In genomic region chr11:107337391-107338148, GRCm38 (mm10) we compare ENCODE assay signal across 8 mouse cellular contexts.
DNase-seq lines count a peak whose midpoint lies in the region; ATAC-seq and TF ChIP-seq lines count a peak whose summit lies in the region.
"Had no signal": no experiment of that assay in that cellular context is flagged by ENCODE, and none has a peak within 500 bp of the region (broad histone marks: within the 10 kb centered on the region; RNA-seq: fewer than 3 reads in every experiment).

No protein-coding gene starts in this region.

- 0 out of 2 replicates have a peak overlapping the region, but pooled peaks have one; percentile 39 for H3K27ac ChIP-seq in kidney, embryonic 15.5 days
- peak overlapping the region; percentile 98 for H3K27ac ChIP-seq in heart, adult 2 months
- no peak overlapping the region for H3K27ac ChIP-seq in neural tube, embryonic 15.5 days (replicated peaks)
- H3K27ac ChIP-seq in thymus, adult 2 months (ENCODE audit: control insufficient read depth, insufficient read depth, low read length) = no peak overlapping the region

- WGBS in kidney, embryonic 15.5 days = 18% methylated on average over 18 of the region's 18 CpGs
- 55% methylated on average over 18 of the region's 18 CpGs for WGBS in heart, adult 2 months
- WGBS in neural tube, embryonic 15.5 days = 40% methylated on average over 18 of the region's 18 CpGs
- WGBS in thymus, adult 2 months = 94% methylated on average over 18 of the region's 18 CpGs

- H3K4me1 ChIP-seq in kidney, embryonic 15.5 days = peaks cover 61% of the 10 kb centered on the region
- H3K4me1 ChIP-seq in heart, adult 2 months (ENCODE audit: control insufficient read depth, insufficient read depth, low read length) = peaks cover 37% of the 10 kb centered on the region
- H3K4me1 ChIP-seq in neural tube, embryonic 15.5 days = peaks cover 30% of the 10 kb centered on the region
- H3K4me1 ChIP-seq in thymus, adult 2 months (replicated peaks; ENCODE audit: control insufficient read depth, insufficient read depth, low read length) = no peaks in the 10 kb centered on the region

- no peak for DNase-seq in kidney, adult 9 months
- peak; percentile 35 to 52 for DNase-seq in heart, adult 2 months
- DNase-seq in kidney, postnatal 14 days = peak; percentile 42
- no peak for DNase-seq in retina, postnatal 1 day
- no peak for DNase-seq in thymus, adult 2 months

- intact Hi-C loops in heart, adult 2 months (cut with DNase I) = no loop called here

- no peaks in the 10 kb centered on the region for H3K9me3 ChIP-seq in kidney, embryonic 15.5 days (replicated peaks)
- no peaks in the 10 kb centered on the region for H3K9me3 ChIP-seq in neural tube, embryonic 15.5 days (replicated peaks)

- TF ChIP-seq EP300 in heart, adult 2 months (IDR thresholded peaks at IDR 0.05; ENCODE audit: insufficient read depth, low read depth, low read length) = no peak

- H3K79me2 ChIP-seq in heart, adult 2 months (replicated peaks; ENCODE audit: control insufficient read depth, insufficient read depth, low read length) = peaks cover 1% of the 10 kb centered on the region; the same call in 1 of the 2 replicates

- peak overlapping the region; percentile 37 for H3K4me2 ChIP-seq in kidney, embryonic 15.5 days
- H3K4me2 ChIP-seq in neural tube, embryonic 15.5 days = peak overlapping the region; percentile 3; the same call in 1 of the 2 replicates

- H3K36me3 ChIP-seq in kidney, embryonic 15.5 days = peaks cover 3% of the 10 kb centered on the region; the same call in 1 of the 2 replicates
- peaks cover 13% of the 10 kb centered on the region for H3K36me3 ChIP-seq in heart, adult 2 months (ENCODE audit: control insufficient read depth, insufficient read depth, low read length)
- H3K36me3 ChIP-seq in neural tube, embryonic 15.5 days = no peaks in the 10 kb centered on the region
- H3K36me3 ChIP-seq in thymus, adult 2 months (ENCODE audit: control insufficient read depth, insufficient read depth, low read length) = no peaks in the 10 kb centered on the region

- ATAC-seq in kidney, embryonic 15.5 days (replicated peaks; ENCODE audit: low FRiP score) = peak; percentile 59
- no peak for ATAC-seq in neural tube, embryonic 15.5 days (ENCODE audit: low FRiP score)

- no peaks in the 10 kb centered on the region for H3K27me3 ChIP-seq in kidney, embryonic 15.5 days
- no peaks in the 10 kb centered on the region for H3K27me3 ChIP-seq in heart, adult 2 months (ENCODE audit: control insufficient read depth, insufficient read depth, low read length)
- H3K27me3 ChIP-seq in neural tube, embryonic 15.5 days (replicated peaks) = no peaks in the 10 kb centered on the region
- H3K27me3 ChIP-seq in thymus, adult 2 months (ENCODE audit: control insufficient read depth, insufficient read depth, low read length) = no peaks in the 10 kb centered on the region
- H3K27me3 ChIP-seq: megakaryocyte, embryonic 14.5 days had no signal

- no peak overlapping the region for H3K4me3 ChIP-seq in kidney, embryonic 15.5 days (replicated peaks)
- H3K4me3 ChIP-seq in heart, adult 2 months = peak overlapping the region; percentile 42
- no peak overlapping the region for H3K4me3 ChIP-seq in neural tube, embryonic 15.5 days (replicated peaks)
- H3K4me3 ChIP-seq in thymus, adult 2 months (ENCODE audit: control insufficient read depth, insufficient read depth, low read length) = no peak overlapping the region
- H3K4me3 ChIP-seq: megakaryocyte, embryonic 14.5 days had no signal

- TF ChIP-seq CTCF in heart, adult 2 months (IDR thresholded peaks at IDR 0.05) = no peak
- TF ChIP-seq CTCF in thymus, adult 2 months (IDR thresholded peaks at IDR 0.05; ENCODE audit: borderline replicate concordance, control insufficient read depth, extremely low read depth, insufficient read depth, low read length, poor library complexity) = no peak

- H3K9ac ChIP-seq in kidney, embryonic 15.5 days = no peak overlapping the region
- peak overlapping the region; percentile 48 for H3K9ac ChIP-seq in heart, adult 2 months (ENCODE audit: low read depth, low read length)
- no peak overlapping the region; the same call in 1 of the 2 replicates for H3K9ac ChIP-seq in neural tube, embryonic 15.5 days (replicated peaks)

- no peak for TF ChIP-seq POLR2A in heart, adult 2 months (IDR thresholded peaks at IDR 0.05; ENCODE audit: insufficient read depth, low read depth, low read length)
- TF ChIP-seq POLR2A in thymus, adult 2 months (IDR thresholded peaks at IDR 0.05; ENCODE audit: control insufficient read depth, extremely low read depth, insufficient read depth, low read length, poor library complexity) = no peak

Comparison
In these comparisons a context has a peak if more than half of its experiments do, and no peak if none do; other contexts are left out.
1. DNase-seq: peak in heart, adult 2 months (2 of 2) and kidney, postnatal 14 days (single experiment); none in kidney, adult 9 months (single experiment), retina, postnatal 1 day (single experiment) and thymus, adult 2 months (single experiment).
2. H3K27ac ChIP-seq: peak in kidney, embryonic 15.5 days (single experiment) and heart, adult 2 months (single experiment); none in neural tube, embryonic 15.5 days (single experiment) and thymus, adult 2 months (single experiment).